Mouse (Mus musculus) brain, adult 2 months (tissue): ENCODE data around the gene Cpm.
"Not testable (repeated sequence)": the region's sequence is repeated elsewhere in the genome, so short reads cannot be mapped to it uniquely, and the experiment has no call there.

Source experiments
- DNase-seq: peaks from one replicate; pipeline ENCODE4 v3.0.0; 2011; ENCODE audit warnings: low read depth, low spot score

Gene Cpm

DNA sequence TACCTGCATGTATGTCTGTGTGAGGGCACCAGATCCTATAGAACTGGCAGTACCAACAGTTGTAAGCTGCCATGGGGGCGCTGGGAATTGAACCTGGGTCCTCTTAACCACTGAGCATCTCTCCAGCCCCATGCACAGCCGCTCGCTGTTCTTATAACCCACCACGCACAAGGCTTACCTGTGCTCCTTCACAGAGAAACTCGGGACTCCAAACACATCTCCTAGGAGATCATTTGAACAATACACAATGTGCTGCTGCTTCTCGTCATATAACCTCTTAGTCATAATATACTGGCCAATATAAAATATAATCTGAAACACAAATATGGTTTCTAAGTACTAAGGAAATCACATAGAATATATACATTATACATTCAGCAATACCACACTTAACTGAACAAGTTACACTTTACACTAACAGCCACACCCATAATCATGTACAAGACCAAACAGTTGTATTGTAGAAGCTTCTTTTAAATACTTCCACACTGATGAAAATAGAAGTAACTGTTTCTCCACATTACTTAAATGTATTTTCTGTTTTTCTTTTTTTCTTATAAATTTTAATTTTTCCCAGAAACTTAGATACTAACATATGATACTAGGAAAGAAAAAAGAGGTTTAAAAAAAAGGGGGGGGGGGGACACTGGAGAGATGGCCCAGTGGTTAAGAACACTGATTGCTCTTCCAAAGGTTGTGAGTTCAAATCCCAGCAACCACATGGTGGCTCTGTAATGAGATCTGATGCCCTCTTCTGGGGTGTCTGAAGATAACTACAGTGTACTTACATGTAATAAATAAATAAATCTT is 72.9 kb downstream of the Cpm start:
- no peak for DNase-seq

- no peak for DNase-seq
Observed at GRCm38 (mm10) chr10:117703506-117703905, 74.2 kb downstream of the Cpm start.

DNA sequence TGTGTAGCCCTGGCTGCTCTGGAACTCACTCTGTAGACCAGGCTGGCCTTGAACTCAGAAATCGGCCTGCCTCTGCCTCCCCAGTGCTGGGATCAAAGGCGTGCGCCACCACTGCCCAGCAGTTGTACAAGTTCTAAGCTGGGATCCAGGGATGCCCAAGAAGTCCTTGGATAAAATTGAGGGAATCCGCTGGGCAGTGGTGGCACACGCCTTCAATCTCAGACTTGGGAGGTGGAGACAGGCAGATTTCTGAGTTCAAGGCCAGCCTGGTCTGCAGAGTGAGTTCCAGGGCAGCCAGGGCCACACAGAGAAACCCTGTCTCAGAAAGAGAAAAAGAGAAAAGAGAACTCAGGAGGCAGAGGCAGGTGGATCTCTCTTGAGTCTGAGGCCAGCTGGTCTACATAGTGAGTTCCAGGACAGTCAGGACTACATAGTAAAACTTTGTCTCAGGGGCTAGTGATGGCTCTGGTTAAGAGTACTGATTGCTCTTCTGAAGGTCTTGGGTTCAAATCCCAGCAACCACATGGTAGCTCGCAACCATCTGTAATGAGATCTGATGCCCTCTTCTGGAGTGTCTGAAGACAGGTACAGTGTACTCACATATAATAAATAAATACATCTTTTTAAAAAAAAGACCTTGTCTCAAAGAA is 75.1 kb downstream of the Cpm start:
- not testable (repeated sequence) for DNase-seq

- DNase-seq = no peak
Observed at GRCm38 (mm10) chr10:117704964-117705335, 75.7 kb downstream of the Cpm start.

DNA sequence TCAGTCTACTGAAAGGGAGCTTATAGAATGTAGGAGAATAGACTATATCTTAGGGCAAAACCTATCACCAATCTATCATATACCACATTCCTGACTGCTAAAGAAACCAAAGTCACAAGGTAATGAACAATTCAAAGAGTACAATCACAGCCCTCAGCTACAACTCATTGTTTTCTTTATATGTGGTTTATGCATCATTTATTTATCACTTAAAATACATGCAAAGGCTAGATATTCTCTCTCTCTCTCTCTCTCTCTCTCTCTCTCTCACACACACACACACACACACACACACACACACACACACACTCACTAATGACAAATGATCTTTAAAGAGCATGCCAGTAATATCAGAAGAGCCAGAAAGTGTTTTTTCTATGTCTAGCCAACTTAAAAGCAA is 76.5 kb downstream of the Cpm start:
- DNase-seq = no peak

GRCm38 (mm10) chr10:117706440-117706839 is 77.1 kb downstream of the Cpm start:
- no peak for DNase-seq

DNA sequence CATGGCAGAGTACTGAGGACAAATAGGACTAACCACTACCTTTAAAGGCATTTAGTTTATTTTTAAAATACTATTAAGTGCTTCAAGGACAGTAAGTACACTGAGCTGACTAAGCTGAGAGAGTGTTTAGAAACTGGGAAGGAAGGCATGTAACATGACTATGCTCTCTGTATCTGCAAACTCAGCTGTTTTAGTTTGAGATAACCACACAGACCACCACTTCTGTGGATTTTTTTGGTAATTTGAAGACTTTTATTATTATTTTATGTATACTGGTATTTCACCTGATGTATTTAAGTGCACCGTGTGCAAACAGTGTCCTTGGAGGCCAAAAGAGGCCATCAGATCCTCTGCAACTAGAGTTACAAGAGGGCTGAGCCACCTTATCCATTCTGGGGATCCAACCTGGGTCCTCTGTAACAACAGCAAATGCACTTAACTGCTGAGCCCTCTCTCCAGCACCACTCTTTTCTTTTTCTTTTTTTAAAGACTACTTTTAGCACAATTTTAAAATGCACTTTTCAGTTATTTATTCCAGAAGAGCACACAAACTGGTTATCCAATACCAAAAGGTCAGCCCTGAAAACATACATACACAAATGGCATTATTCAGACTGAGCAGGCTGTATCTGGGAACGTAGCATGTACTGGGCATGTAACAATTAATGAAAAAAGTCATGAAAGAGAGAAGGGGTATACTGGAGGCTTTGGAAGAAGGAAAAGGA is 78.0 kb downstream of the Cpm start:
- DNase-seq = no peak

DNA sequence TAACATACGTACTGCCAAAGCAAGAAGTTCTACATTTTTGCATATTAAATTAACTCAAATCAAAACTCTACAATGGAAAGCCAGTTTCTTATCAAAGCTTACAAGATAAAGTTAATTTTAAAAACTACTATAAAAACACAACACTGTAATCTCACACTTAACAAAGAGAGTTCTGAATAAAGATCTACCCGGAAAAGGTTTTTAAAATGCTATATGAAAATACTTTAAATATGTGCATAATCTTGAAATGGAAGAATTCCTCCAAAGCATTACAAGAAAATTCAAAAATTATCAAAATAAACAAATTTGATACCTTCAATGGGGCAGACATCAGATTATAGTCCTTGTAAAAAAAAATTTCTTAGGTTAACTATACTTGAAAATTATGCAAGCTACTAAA is 79.1 kb downstream of the Cpm start:
- DNase-seq = no peak

DNA sequence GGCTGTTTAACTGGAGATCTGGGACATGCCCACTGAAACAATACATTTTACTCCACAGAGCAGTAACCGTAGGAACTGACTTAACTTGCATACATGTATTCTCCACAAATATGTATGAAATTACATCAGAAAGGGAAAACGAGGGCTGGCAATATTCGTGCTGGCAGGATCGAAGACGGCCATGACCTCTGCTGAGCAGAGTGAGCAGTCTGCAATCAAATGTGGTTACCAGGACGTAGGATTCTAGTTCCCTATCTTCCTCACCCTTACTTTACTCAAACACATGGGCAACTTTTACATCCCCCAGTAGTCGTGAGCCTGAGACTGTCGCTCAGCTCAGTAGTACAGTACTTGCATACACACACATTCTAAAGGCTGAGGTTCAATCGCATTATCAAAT is 79.6 kb downstream of the Cpm start:
- DNase-seq = no peak

- DNase-seq = peak; percentile 32
Observed at GRCm38 (mm10) chr10:117709326-117709830, 80.1 kb downstream of the Cpm start.

GRCm38 (mm10) chr10:117709930-117710603 is 80.8 kb downstream of the Cpm start:
- peak; percentile 73 for DNase-seq

DNA sequence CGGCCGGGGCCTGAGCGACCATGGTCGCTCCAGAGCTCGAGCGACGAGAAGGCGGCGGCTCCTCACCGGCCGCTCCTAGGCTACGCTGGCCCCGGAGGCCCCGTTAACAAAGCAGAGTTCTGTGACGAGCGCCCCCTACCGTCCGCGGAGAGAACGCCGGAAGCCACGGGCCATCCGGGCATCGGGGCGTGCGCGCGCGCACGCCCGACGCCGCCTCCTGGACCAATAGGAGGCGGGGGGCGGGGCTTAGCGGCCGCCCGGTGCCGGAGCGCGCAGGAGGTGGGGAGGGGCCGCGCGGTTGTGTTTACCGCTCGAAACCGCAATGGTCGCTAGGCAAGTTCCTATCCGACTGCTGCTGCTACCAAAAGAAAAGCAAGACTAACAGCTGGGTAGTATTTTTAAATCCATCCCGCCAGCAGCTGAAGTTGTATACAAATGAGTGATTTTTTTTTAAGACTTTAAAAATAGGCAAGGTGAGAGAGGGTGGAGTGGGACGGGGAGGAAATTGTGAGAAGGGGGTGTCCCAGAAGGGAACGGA is 81.4 kb downstream of the Cpm start, which contains the start of gene Mdm2:
Mdm2 (minus strand) TSS at position 155 of the 538 bp plus-strand sequence.
- DNase-seq = peak; percentile 95

- no peak for DNase-seq
Observed at GRCm38 (mm10) chr10:117711408-117711807, 82.1 kb downstream of the Cpm start.

- DNase-seq = no peak
Observed at GRCm38 (mm10) chr10:117712191-117712754, 83.0 kb downstream of the Cpm start.

DNA sequence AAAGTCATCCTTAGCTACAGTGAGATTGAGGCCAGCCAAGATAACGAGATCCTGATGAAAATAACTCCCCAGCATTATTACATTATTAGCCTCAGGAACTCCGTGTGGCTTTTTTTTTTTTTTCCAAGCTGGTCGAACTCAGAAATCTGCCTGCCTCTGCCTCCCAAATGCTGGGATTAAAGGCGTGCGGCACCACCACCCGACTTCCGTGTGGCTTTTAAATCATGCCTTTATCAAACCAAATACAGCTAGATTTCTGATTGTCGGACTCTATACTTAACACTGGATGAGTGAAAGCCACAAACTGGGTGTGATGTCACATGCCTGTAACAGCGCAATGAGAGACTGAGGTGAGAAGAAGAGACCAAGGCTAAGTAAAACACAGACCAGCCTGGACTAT is 83.6 kb downstream of the Cpm start:
- DNase-seq = no peak

DNA sequence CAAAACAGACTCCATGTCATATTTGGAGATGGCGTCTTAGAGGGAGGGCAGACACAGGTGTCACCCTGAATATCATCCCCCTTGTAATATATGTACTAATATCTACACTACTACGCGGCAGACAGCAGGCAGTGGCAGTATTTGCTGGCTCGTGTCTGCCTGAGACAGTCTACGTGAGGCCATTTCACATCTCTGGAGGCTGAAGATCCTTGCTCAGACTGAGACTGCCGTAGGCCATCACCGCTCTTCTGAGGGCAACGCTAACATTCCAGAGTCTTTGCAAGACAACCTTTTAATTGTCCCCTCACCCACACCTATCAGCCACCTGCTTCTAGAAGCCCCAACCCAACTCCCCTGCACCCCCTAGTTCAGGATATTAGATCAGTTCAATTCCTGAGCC is 84.2 kb downstream of the Cpm start:
- no peak for DNase-seq

DNA sequence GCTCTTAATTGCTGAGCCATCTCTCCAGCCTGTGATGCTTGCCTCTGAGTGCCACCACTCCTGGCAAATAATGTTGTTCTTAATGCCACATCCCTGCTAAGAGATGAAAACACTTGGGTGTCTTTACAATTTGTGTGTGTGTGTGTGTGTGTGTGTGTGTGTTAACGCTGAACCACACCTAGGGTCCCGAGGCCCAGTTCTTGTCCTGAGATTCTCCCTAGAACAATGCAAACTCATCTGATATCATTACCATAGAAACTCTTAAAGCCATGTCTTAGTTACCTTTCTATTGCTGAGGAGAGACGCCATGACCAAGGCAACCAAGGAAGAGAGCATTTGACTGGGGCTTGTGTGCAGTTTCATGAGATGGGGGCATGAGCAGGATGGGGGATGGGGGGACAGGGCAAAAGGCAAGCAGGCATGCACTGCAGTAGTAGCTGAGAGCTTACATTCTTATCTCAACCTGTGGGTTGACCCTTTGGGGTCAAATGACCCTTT is 84.8 kb downstream of the Cpm start:
- DNase-seq = no peak

- no peak for DNase-seq
Observed at GRCm38 (mm10) chr10:117714928-117715500, 85.7 kb downstream of the Cpm start.

GRCm38 (mm10) chr10:117715654-117716053 is 86.4 kb downstream of the Cpm start:
- DNase-seq = not testable (repeated sequence)

DNA sequence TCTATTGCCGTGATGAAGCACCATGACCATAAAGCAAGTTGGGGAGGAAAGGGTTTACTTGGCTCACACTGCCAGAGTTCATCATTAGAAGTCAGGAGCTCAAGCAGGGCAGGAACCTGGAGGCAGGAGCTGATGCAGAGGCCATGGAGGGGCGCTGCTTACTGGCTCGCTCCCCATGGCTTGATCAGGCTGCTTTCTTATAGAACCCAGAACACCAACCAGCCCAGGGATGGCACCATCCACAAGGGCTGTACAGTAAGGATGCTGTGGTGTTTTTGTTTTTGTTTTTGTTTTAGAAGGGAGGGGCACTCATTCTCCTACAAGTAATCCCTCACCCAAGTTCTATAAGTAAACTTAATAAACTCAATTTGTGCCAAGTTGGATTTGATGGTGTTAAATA is 87.4 kb downstream of the Cpm start:
- no peak for DNase-seq

- peak; percentile 32 for DNase-seq
Observed at GRCm38 (mm10) chr10:117717583-117717982, 88.3 kb downstream of the Cpm start.
